Mouse (Mus musculus): ENCODE data around the gene Iqgap1.
"Not testable (repeated sequence)": the region's sequence is repeated elsewhere in the genome, so short reads cannot be mapped to it uniquely, and the experiment has no call there.

Gene Iqgap1

GRCm38 (mm10) chr7:80766072-80766471, 59.7 kb downstream of the Iqgap1 start:
- DNase-seq, result no peak

DNA sequence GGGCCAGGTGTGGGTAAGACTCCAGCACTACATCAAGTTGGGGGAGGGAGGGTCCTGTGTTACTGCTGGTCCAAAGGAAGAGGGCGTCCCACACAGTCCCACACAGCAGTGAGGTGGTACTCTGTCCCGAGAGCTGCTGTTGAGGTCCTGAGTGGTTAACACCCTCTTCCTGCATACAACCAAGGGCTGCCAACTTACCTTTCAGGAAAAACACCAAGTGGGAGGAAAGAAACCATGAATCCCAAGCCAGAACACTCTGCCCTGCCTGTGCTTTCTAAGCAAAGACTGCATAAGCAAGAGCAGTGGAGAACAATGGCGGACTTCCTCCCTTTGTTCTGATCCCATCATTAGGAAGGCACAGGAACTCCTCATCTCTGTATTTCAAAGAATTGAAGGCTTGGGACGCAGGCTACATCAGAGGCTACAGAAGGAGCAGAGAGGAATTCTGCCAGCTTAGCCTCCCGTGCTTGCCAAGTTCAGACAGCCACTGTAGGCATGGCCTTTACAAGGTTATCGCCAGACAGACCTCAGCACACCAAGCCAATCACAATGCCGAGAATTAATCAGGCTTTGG, 61.8 kb downstream of the Iqgap1 start:
- DNase-seq, result no peak

- no peak for DNase-seq
Measured at GRCm38 (mm10) chr7:80762297-80762696, 63.5 kb downstream of the Iqgap1 start.

- DNase-seq, result no peak
Measured at GRCm38 (mm10) chr7:80754086-80754485, 71.7 kb downstream of the Iqgap1 start.

DNA sequence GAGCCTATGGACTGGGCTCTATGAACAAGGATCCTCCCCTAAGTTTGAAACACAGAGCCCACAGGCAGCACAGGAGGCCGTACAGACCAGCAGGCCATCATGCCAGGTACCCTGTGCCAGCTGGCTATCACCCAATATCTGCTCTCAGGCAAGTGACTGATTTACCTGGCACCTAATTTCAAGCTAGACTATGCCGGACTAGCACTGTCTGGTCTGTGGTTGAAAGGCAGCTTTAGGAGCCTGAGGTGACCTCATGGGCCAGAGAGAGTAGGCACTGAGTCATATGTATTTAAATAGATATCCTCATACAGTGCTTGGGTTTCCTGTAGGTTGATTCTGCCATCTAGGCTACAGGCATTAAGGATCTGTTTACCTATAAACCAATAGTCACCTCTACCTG, 72.2 kb downstream of the Iqgap1 start:
- DNase-seq, result peak; percentile 44 to 66

- no peak for DNase-seq
Measured at GRCm38 (mm10) chr7:80749624-80750023, 76.2 kb downstream of the Iqgap1 start.

DNA sequence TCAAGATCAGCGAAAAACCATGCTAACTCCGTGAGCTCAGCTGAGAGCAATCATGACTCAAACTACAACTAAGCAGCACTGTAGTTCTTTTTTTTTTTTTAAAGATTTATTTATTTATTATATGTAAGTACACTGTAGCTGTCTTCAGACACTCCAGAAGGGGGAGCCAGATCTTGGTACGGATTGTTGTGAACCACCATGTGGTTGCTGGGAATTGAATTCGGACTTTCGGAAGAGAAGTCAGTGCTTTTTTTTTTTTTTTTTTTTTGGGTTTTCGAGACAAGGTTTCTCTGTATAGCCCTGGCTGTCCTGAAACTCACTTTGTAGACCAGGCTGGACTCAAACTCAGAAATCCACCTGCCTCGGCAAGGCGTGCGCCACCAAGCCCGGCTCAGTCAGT, 76.7 kb downstream of the Iqgap1 start:
- not testable (repeated sequence) for DNase-seq

- DNase-seq, result no peak
Measured at GRCm38 (mm10) chr7:80747371-80747770, 78.4 kb downstream of the Iqgap1 start.

GRCm38 (mm10) chr7:80746166-80746761, 79.5 kb downstream of the Iqgap1 start:
- DNase-seq, result no peak

GRCm38 (mm10) chr7:80745746-80746145, 80.0 kb downstream of the Iqgap1 start:
- no peak for DNase-seq

DNA sequence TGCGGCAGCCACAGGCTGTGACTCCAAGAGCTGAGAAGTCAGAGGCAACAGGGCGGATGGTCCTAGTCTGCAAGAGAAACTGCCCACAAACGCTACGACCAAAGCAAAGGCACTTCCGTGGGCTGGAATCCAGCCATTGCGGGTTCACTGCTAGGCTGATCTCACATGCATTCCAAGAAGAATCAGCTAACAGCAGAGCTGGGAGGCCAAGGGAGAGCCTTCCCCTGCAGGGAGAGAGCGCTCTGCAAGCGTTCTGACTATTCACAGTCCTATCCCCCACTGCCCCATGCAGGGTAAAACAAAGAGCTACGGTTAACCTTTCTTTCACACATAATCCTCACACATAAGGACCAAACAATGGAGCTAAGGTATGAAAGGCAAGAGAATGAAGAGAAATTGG, 80.5 kb downstream of the Iqgap1 start:
- DNase-seq, result peak; percentile 56 to 69

DNA sequence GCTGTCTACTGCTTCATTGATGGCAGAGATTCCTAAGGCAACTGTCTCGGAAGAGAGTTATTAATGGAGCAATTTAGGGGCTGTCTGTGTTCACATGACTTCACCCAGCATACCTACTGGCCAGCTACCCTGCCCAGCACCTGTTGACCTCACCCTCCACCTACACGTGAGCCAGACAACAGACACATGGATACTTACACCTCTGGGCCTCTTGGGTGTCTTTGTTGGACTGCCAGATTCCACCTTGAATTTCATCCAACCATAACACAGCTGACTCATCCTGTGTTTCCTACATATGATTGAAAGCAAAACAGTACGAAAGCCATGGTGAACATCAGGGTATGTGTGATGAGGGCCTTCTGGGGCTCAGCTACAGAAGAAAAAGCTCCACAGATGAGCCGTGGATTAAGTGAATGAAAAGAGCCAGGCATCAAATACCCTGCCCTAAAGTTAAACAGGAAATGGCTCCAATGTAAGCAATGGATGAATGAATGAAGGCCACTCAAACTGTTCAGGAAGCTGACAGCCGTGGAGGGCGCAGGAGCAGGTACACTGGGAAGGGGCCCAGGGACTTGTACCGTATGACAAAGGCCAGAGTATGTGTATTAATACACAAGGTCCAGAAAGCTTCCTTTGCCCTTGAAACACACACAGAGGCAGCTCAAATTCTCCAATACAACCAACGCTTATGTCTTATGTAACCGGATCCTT, 81.7 kb downstream of the Iqgap1 start:
- DNase-seq, result no peak

DNA sequence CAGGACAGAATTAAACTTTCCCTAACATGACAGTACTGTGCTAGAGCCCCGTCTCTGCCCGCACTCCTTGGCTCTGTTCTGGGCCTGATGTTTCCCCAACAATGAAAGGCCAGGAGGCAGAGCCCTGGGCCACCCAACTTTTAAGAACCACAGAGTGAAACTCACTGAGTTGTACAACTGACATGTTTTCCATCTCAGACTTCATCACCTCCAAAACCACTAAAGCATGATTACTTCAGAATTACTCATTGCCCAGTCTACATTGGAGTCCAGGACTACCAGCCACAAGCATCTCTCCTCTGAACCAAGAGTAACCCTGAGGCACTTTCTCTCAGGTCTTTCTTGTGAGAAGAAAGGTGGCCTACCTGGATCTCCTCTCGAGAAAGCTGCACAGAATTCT, 83.1 kb downstream of the Iqgap1 start:
- DNase-seq, result no peak

DNA sequence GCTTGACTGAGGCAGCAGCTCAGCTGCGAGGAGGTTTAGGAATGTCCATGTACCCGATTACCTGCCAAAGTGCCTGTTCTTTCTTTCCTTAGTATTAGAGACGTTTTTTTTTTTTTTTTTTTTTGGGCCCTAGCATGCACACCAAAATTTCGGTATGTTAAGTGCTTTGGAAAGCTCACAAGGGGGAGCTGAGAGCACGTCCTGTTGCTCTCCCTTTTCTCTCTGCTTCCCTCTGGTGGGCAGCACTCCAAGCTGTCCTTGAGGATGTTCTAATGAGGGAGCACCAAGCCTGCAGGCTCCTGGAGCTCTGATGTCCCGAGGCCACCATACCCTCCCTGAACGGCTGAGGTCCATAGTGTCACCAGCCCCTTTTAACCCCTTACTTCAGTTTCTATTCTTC, 84.8 kb downstream of the Iqgap1 start:
- peak; percentile 88 to 91 for DNase-seq

- no peak for DNase-seq
Measured at GRCm38 (mm10) chr7:80736199-80736598, 89.6 kb downstream of the Iqgap1 start.

DNA sequence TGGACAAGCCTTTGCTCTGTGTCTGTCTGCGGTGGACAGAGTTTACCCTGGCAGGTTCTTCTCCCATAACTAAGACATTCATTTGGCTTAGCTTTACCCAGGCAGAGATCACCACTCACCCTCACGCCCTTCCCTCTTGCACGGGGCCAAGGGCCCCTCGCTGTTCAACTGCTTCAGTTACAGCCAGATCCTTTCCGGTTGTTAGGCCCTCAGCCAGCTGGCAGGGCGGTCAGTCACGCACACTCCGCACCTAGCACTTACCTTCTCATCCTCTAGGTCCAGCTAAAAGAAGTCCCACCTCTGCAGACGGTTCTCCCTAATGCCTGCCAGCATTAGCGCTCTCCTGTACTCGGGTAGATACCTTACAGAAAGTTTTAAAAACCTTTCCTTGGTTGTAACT, 92.8 kb downstream of the Iqgap1 start:
- DNase-seq, result no peak

DNA sequence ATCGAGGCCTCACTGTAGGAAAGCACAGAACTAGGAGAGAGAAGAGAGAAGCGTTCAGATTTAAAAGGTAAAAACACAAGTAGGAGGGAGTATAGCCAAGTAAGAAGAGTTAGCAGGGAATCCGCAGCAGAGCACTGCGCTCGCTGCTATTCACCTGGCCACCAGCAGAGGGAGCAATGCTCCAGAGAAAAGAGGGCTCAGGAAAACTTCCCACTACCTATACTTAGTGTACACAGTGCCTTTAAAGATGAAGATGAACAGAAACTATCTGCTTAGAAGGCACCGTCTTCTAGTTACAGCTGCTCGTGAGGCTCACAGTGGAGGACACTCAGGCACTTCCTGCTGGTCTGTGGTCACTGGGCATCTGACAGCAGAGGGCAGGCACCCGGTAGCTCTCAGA, 96.1 kb downstream of the Iqgap1 start:
- DNase-seq, result peak; percentile 85 to 86

GRCm38 (mm10) chr7:80721041-80721440, 104.7 kb downstream of the Iqgap1 start:
- DNase-seq, result no peak

GRCm38 (mm10) chr7:80719582-80719981, 106.2 kb downstream of the Iqgap1 start:
- no peak for DNase-seq

GRCm38 (mm10) chr7:80719038-80719437, 106.7 kb downstream of the Iqgap1 start:
- no peak for DNase-seq

DNA sequence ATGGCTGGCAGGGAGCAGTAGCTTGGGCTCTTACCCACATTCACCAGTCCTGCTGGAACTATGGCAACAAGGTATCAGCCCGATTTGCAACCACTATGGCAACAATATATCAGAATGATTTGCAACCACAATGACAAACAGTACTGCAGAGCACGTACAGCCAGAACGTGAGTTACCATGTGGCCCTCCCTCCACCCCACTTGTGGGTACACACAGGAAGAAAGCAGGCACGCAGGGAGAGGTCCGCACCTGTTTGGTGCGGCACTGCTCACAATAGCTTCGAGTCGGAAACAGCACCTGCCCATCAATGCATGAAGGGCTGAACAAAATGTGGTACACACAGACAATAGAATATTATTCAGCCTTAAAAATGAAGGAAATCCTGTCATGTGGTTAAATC, 107.3 kb downstream of the Iqgap1 start:
- DNase-seq, result no peak

GRCm38 (mm10) chr7:80716758-80717157, 109.0 kb downstream of the Iqgap1 start:
- DNase-seq, result no peak

DNA sequence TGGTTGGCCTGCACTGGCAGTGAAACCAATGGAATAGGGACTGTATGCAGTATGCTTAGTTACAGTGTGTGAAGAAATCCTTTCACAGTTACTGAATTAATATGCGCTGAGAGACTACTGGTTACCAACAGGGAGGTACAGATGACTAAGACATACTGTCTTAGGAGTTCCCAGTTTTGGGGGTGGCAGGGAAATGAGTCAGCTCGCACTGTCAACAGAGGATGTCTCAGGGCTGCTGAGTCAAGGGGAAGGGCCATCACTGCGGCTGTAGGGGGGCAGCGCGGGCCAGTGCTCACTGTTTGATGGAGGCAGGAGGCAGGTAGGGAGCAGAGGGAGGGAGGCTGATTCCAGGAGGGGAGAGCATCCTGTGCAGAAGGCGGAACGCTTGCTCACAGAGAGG, 110.5 kb downstream of the Iqgap1 start:
- peak in 1 of 2 experiments; percentile 10 for DNase-seq

- DNase-seq, result no peak
Measured at GRCm38 (mm10) chr7:80711496-80711895, 114.3 kb downstream of the Iqgap1 start.
